Mouse (Mus musculus): ENCODE results near the gene Erp27.

Erp27 gene

GRCm38 (mm10) chr6:136866150-136866549 is 55.8 kb downstream of the Erp27 start:
- no peak for DNase-seq (ENCODE audit: low spot score in 2 of 2)

GRCm38 (mm10) chr6:136865360-136865759 is 56.6 kb downstream of the Erp27 start:
- no peak for DNase-seq (ENCODE audit: low spot score in 2 of 2)

- peak; percentile 13 to 14 for DNase-seq (ENCODE audit: low spot score in 2 of 2)
These were observed 61.0 kb downstream of the Erp27 start for GRCm38 (mm10) chr6:136861020-136861419.

DNA sequence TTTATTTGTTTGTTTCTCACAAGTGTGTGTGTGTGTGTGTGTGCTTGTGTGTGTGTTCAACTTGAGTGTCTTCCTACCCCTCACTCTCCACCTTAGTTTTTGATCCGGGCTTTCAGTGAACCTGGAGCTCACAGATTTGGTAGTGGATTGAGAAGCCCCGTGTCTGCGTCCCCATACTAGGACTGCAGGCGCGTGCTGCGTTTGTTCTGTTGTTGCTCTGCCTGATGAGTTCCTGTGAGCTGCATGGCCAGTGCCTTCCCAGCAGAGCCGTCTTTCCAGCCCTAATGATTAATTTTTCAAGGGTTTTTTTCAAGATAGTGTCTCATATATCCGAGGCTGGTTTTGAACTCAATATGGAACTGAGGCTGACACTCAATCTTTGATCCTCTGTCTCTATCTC is 63.6 kb downstream of the Erp27 start:
- no peak for DNase-seq (ENCODE audit: low spot score in 2 of 2)

DNA sequence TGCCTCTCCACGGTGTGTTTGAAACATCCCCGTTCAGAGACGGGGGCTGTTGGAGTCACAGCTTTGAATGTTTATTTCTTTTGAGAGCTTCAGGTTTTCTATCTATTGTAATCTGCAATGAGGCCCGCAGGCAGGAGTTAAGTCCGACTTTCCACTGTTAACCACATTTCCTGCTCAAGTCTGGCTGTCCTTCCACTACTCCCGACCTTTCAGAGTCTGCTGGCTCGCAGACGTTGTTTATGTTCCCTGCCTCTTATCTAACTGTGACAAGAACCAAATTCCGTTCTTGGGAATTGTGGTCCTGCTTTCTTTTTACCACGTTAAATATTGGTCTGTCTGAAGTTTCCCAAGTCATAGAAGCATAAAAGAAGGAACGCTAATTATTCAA is 64.1 kb downstream of the Erp27 start:
- no peak for DNase-seq (ENCODE audit: low spot score in 2 of 2)
